In the genomic region with DNA sequence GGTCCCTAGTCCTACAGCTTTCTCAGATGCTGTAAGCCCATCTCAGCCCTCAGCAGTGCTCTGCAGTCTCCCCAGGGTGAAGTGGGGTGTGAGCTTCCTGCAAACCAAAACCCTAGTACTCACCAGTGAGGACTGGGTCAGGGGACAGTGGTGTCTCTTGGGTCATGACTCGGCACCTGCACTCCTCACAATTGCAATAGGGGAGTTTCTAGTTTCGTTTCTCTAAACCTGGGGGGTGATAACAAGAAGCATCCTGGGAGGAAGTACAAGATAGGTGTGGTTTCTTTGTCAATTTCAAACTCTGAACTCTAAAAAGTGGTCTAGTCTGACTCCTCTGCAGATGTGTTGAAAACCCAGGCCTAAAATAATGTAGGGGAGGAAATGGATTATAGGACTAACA, we compare ENCODE assay signal across 11 mouse cellular contexts. TPM values are rescaled to one million over a fixed set of nuclear protein-coding genes. Genes with fewer than 3 reads are reported as not detected.
DNase-seq lines count a peak whose midpoint lies in the region.
"Had no signal": no experiment of that assay in that cellular context is flagged by ENCODE, and none has a peak within 500 bp of the region (broad histone marks: within the 10 kb centered on the region; RNA-seq: fewer than 3 reads in every experiment).

No protein-coding gene starts in this region.

- DNase-seq in heart, adult 9 months (ENCODE audit: low spot score in 2 of 2) = peak; percentile 2 to 26
- DNase-seq in heart, postnatal 4 days = no peak
- peak; percentile 7 for DNase-seq in c-Kit-positive CD71-negative TER-119-negative erythroid progenitor cells, embryonic 14.5 days (ENCODE audit: low read depth)
- DNase-seq in natural killer cell, adult 2 months (ENCODE audit: low spot score in 2 of 2) = peak; percentile 24 to 68
- peak; percentile 3 to 6 for DNase-seq in thymus, postnatal 10 days (ENCODE audit: low spot score in 2 of 2)
- no peak for DNase-seq in gastrocnemius, postnatal 10 days
- no peak for DNase-seq in kidney, postnatal 10 days
- no peak for DNase-seq in gastrocnemius, adult 18-20 months (ENCODE audit: low spot score)
- DNase-seq: cerebellum, adult 18-20 months; right cerebral cortex, postnatal 25 days had no signal

RNA-seq across cellular contexts. Expression of a gene that starts 1.8 kb away (rescaled TPM):
- total RNA-seq in heart, postnatal 4 days (2021) = under 1 TPM; 0.77 to 0.91 TPM
- under 1 TPM; 0.42 to 0.52 TPM for total RNA-seq in gastrocnemius, postnatal 10 days (2021)
- under 1 TPM; 0.25 to 0.45 TPM for total RNA-seq in gastrocnemius, adult 18-20 months (2021)

RNA-seq across cellular contexts. Expression of a gene that starts 31.7 kb away (rescaled TPM):
- 1 to 10 TPM; 5.6 to 6.2 TPM for total RNA-seq in heart, postnatal 4 days (2021)
- total RNA-seq in gastrocnemius, postnatal 10 days (2021) = 1 to 10 TPM; 1.6 to 2.2 TPM
- 1 to 10 TPM in 1 of 2 experiments, under 1 TPM in 1; 0.91 to 1.3 TPM for total RNA-seq in gastrocnemius, adult 18-20 months (2021)

RNA-seq across cellular contexts. Expression of a gene that starts 43.7 kb away (rescaled TPM):
- total RNA-seq in heart, postnatal 4 days (2021) = 10 to 100 TPM; 11.7 to 12.8 TPM
- 1 to 10 TPM; 5.5 to 6.8 TPM for total RNA-seq in gastrocnemius, postnatal 10 days (2021)
- 1 to 10 TPM; 4.0 to 5.0 TPM for total RNA-seq in gastrocnemius, adult 18-20 months (2021)

RNA-seq across cellular contexts. Expression of a gene that starts 43.8 kb away (rescaled TPM):
- total RNA-seq in heart, postnatal 4 days (2021) = 10 to 100 TPM; 19.3 to 22.5 TPM
- 10 to 100 TPM; 14.0 to 16.6 TPM for total RNA-seq in gastrocnemius, postnatal 10 days (2021)
- total RNA-seq in gastrocnemius, adult 18-20 months (2021) = 10 to 100 TPM; 22.5 to 23.6 TPM

RNA-seq across cellular contexts. Expression of a gene that starts 55.8 kb away (rescaled TPM):
- under 1 TPM; 0.31 to 0.41 TPM for total RNA-seq in heart, postnatal 4 days (2021)
- under 1 TPM in 1 of 2 experiments, not detected in 1; 0.28 TPM for total RNA-seq in gastrocnemius, postnatal 10 days (2021)
- not detected for total RNA-seq in gastrocnemius, adult 18-20 months (2021)
- total RNA-seq: layer of hippocampus, adult 2 months had no signal

Comparison
In these comparisons a context has a peak if more than half of its experiments do, and no peak if none do; other contexts are left out.
1. DNase-seq: peak in heart, adult 9 months (2 of 2), c-Kit-positive CD71-negative TER-119-negative erythroid progenitor cells, embryonic 14.5 days (single experiment), natural killer cell, adult 2 months (2 of 2) and thymus, postnatal 10 days (2 of 2); none in heart, postnatal 4 days (single experiment), gastrocnemius, postnatal 10 days (single experiment), kidney, postnatal 10 days (single experiment) and gastrocnemius, adult 18-20 months (single experiment).